Mouse (Mus musculus): ENCODE data around the gene Ube2b. TPM values are rescaled to one million over a fixed set of nuclear protein-coding genes. Genes with fewer than 3 reads are reported as not detected.

Gene Ube2b
- polyA plus RNA-seq, 1 experiment from 2014 or later, result 231 TPM

DNA sequence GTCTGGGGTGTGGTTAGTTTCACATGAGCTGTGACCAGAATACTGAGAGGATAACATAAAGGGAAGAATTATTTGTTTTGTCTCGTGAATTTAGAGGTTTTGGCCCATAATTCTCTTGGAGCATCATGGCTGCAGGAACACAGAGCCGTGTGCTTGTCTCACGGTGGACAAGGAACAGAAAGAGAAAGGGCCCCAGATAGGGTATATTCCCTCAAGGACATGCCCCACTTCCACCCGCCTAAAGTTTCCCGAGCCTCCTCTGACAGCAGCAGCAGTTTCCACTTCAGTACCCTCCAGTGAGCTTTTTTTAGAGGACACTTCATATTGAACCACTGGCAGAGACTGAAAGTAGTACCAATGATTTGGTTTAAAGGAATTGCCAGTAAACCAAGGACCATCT, 11.0 kb upstream of the Ube2b start:
- 84% methylated on average over 5 of the region's 5 CpGs for whole genome bisulfite sequencing
- Histone ChIP-seq H3K36me3 (ENCODE audit: control insufficient read depth, insufficient read depth, low read length) (no peaks in the 10 kb centered on the region), H3K4me1 (replicated peaks; ENCODE audit: control insufficient read depth, insufficient read depth, low read length) (no peaks in the 10 kb centered on the region)

DNA sequence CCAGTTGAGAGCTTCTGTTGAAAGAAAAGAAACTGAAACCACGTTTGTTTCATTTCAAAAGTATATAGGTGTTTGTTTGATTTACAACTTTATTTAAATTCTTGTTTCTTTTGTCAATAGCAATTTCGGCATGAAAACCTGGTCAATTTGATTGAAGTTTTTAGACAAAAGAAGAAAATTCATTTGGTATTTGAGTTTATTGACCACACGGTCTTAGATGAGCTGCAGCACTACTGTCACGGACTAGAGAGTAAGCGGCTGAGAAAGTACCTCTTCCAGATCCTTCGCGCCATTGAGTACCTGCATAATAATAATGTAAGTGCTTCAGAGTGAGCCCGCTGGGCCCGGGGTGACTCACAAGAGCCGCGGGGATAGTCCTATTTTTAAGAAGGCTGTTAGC, 10.4 kb upstream of the Ube2b start:
- Histone ChIP-seq H3K36me3 (ENCODE audit: control insufficient read depth, insufficient read depth, low read length) (no peaks in the 10 kb centered on the region), H3K4me1 (replicated peaks; ENCODE audit: control insufficient read depth, insufficient read depth, low read length) (no peaks in the 10 kb centered on the region), H3K4me2 (ENCODE audit: low read depth, low read length) (no peak overlapping the region), H3K4me3 (ENCODE audit: low read length) (no peak overlapping the region), H3K9me3 (ENCODE audit: control insufficient read depth, low read length) (no peaks in the 10 kb centered on the region), H3K9ac (ENCODE audit: low read length) (no peak overlapping the region), H3K27ac (ENCODE audit: low read length) (no peak overlapping the region), H3K27me3 (ENCODE audit: control insufficient read depth, insufficient read depth, low read depth, low read length) (no peaks in the 10 kb centered on the region)
- ATAC-seq (ENCODE audit: low read depth), result no peak
- WGBS, result 82% methylated on average over 11 of the region's 11 CpGs

More for the DNA sequence above, 11.0 kb upstream of the Ube2b start:
- H3K27me3 ChIP-seq (ENCODE audit: control insufficient read depth, insufficient read depth, low read depth, low read length), result no peaks in the 10 kb centered on the region
- no peaks in the 10 kb centered on the region for H3K9me3 ChIP-seq (ENCODE audit: control insufficient read depth, low read length)
- no peak overlapping the region for H3K27ac ChIP-seq (ENCODE audit: low read length)
- H3K4me2 ChIP-seq (ENCODE audit: low read depth, low read length), result no peak overlapping the region
- no peak for ATAC-seq (ENCODE audit: low read depth)
- no peak overlapping the region for H3K4me3 ChIP-seq (ENCODE audit: low read length)
- H3K9ac ChIP-seq (ENCODE audit: low read length), result no peak overlapping the region

DNA sequence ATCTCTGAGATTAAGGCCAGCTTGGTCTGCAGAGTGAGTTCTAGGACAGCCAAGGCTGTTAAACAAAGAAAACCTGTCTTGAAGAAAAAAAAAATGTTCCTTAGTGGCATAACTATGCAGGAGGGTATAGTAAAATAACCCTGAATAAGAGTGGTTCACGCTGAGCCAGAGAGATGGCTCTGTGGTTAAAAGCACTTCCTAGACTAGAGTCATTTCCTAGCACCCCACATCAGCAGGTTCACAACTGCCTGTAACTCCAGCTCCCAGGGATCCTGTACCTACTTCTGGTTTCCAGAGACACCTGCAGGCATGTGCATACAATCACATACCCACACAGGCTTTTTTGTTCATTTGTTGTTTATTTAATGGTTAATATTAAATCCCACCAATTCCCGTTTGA, 5.0 kb upstream of the Ube2b start:
- Histone ChIP-seq H3K27me3 (ENCODE audit: control insufficient read depth, insufficient read depth, low read depth, low read length) (no peaks in the 10 kb centered on the region), H3K9ac (ENCODE audit: low read length) (no peak overlapping the region), H3K27ac (ENCODE audit: low read length) (no peak overlapping the region), H3K4me1 (replicated peaks; ENCODE audit: control insufficient read depth, insufficient read depth, low read length) (peaks cover 10% of the 10 kb centered on the region; the same call in 1 of the 2 replicates), H3K4me2 (ENCODE audit: low read depth, low read length) (no peak overlapping the region; the same call in 1 of the 2 replicates), H3K4me3 (ENCODE audit: low read length) (no peak overlapping the region), H3K36me3 (ENCODE audit: control insufficient read depth, insufficient read depth, low read length) (no peaks in the 10 kb centered on the region), H3K9me3 (ENCODE audit: control insufficient read depth, low read length) (no peaks in the 10 kb centered on the region)
- no peak for ATAC-seq (ENCODE audit: low read depth)
- WGBS, result 44% methylated on average over 2 of the region's 2 CpGs

DNA sequence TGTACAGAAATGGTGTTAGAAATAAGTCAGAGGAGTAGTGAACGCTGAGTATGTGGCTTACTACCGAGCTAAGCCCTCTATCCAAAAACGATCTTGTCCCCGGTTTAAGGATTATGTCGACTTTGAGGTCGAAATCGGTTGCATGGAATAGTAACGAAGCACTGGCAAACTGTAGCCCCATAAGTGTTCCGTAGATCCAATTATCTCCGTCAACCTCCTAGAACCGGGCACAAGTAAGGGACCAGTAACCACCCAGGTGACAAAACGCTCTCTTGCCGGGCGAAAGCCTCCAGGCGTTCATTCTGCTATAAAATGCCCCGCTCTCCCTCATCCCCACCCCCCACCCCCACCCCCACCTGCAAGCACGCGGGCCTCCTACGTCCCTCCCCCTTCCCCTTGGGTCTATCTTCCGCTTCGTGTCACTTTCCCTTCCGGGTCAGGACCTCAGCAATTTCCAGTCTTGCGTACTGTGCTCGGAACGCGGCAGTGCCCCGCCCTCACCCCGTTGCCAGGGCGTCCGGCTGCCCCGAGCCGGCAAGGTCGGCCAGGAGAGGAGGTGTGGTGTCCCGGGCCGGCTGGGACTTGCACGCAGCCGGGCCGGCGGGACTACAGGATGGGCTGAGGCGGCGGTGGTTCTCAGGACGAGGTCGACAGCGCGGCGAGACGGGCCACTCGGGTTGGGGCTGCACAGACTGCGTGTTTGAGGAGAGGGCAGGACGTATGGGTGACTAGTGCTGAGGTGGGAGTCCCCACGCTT, 3.4 kb upstream of the Ube2b start, which contains the start of gene Cdkl3:
TSS of gene Cdkl3 (plus strand) at position 450 of the 757 bp plus-strand sequence.
- peak within 1 kb of the TSS; percentile 76 for H3K4me3 ChIP-seq (ENCODE audit: low read length)
- H3K36me3 ChIP-seq (ENCODE audit: control insufficient read depth, insufficient read depth, low read length), result no peaks in the 10 kb centered on the region
- H3K4me2 ChIP-seq (ENCODE audit: low read depth, low read length), result peak within 1 kb of the TSS; percentile 72
- peak within 1 kb of the TSS; percentile 77 for H3K9ac ChIP-seq (ENCODE audit: low read length)
- no peaks in the 10 kb centered on the region for H3K27me3 ChIP-seq (ENCODE audit: control insufficient read depth, insufficient read depth, low read depth, low read length)
- WGBS, result under 1% methylated on average over 51 of the region's 51 CpGs
- peaks cover 12% of the 10 kb centered on the region for H3K4me1 ChIP-seq (replicated peaks; ENCODE audit: control insufficient read depth, insufficient read depth, low read length)
- ATAC-seq (ENCODE audit: low read depth), result peak; percentile 92
- H3K9me3 ChIP-seq (ENCODE audit: control insufficient read depth, low read length), result no peaks in the 10 kb centered on the region
- peak within 1 kb of the TSS; percentile 93 for H3K27ac ChIP-seq (ENCODE audit: low read length)

DNA sequence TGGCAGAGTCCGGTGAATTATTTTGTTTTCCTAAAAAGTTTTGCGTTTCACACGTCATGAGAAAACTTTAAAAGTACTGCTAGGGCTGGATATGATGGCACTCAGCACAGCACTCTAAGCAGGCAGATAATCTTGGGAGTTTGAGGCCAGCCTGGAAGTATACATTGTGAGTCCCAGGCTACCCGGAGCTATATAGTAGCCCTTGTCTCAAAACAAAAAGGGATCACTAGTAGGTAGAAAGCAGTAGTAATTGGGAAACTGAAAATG, 2.9 kb upstream of the Ube2b start:
- Histone ChIP-seq H3K4me1 (replicated peaks; ENCODE audit: control insufficient read depth, insufficient read depth, low read length) (peaks cover 16% of the 10 kb centered on the region), H3K27ac (ENCODE audit: low read length) (peak overlapping the region; percentile 93), H3K4me2 (ENCODE audit: low read depth, low read length) (peak overlapping the region; percentile 72), H3K9me3 (ENCODE audit: control insufficient read depth, low read length) (no peaks in the 10 kb centered on the region), H3K36me3 (ENCODE audit: control insufficient read depth, insufficient read depth, low read length) (no peaks in the 10 kb centered on the region), H3K27me3 (ENCODE audit: control insufficient read depth, insufficient read depth, low read depth, low read length) (no peaks in the 10 kb centered on the region), H3K9ac (ENCODE audit: low read length) (peak overlapping the region; percentile 77), H3K4me3 (ENCODE audit: low read length) (peak overlapping the region; percentile 76)
- ATAC-seq (ENCODE audit: low read depth), result no peak
- 12% methylated on average over 4 of the region's 4 CpGs for WGBS

DNA sequence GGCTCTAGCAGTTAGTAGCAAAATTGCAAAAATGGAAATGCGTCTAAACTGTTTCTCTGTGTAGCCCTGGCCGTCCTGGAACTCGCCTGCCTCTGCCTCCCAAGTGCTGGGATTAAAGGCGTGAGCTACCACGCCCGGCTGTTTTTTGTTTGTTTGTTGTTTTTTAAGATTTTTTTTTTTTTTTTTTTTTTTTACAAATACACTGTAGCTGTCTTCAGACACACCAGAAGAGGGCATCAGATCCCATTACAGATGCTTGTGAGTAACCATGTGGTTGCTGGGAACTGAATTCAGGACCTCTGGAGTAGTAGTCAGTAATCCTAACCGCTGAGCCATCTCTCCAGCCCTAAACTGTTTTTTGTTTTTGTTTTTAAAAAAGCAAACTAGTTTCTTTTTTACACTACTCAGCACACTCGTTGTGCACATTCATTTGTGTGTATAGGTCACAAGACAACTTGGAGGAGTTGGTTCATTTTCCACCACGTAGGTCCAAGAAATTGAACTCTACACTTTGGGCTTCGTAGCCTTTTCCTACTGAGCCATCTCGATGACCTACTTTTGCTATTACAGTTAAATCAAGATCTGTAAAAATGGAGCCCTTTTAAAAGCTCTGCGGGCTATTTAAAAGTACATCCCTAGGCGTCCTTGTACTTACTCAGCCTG, 2.4 kb upstream of the Ube2b start:
- 74% methylated on average over 13 of the region's 13 CpGs for whole genome bisulfite sequencing
- Histone ChIP-seq H3K27me3 (ENCODE audit: control insufficient read depth, insufficient read depth, low read depth, low read length) (no peaks in the 10 kb centered on the region), H3K4me2 (ENCODE audit: low read depth, low read length) (peak overlapping the region; percentile 72), H3K4me3 (ENCODE audit: low read length) (peak overlapping the region; percentile 76), H3K4me1 (replicated peaks; ENCODE audit: control insufficient read depth, insufficient read depth, low read length) (peaks cover 17% of the 10 kb centered on the region), H3K9me3 (ENCODE audit: control insufficient read depth, low read length) (no peaks in the 10 kb centered on the region), H3K36me3 (ENCODE audit: control insufficient read depth, insufficient read depth, low read length) (no peaks in the 10 kb centered on the region), H3K27ac (ENCODE audit: low read length) (peak overlapping the region; percentile 93), H3K9ac (ENCODE audit: low read length) (peak overlapping the region; percentile 77)
- no peak for ATAC-seq (ENCODE audit: low read depth)

DNA sequence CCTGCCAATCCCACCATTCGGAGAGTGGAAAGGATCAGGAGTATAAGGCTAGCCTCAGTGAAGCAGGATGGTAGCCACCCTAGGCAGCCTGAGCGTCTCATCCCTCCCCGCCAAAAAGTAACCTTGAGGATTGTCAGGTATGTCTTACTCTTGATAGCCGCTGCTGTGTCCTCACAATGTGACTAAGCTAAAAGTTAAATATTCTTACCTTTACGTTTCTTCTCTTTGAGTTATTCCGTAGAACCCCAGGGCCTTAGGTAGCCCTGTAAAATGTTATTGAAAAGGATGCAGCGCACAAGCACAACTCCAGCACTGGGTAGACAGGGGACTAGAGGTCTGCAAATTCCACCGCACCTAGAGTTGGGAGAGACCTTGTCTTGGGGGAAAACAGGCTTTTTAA, 1.3 kb upstream of the Ube2b start:
- Histone ChIP-seq H3K4me1 (replicated peaks; ENCODE audit: control insufficient read depth, insufficient read depth, low read length) (peaks cover 21% of the 10 kb centered on the region), H3K9me3 (ENCODE audit: control insufficient read depth, low read length) (no peaks in the 10 kb centered on the region), H3K9ac (ENCODE audit: low read length) (no peak overlapping the region), H3K27ac (ENCODE audit: low read length) (no peak overlapping the region), H3K36me3 (ENCODE audit: control insufficient read depth, insufficient read depth, low read length) (peaks cover 7% of the 10 kb centered on the region), H3K4me2 (ENCODE audit: low read depth, low read length) (no peak overlapping the region), H3K4me3 (ENCODE audit: low read length) (no peak overlapping the region), H3K27me3 (ENCODE audit: control insufficient read depth, insufficient read depth, low read depth, low read length) (no peaks in the 10 kb centered on the region)
- no peak for ATAC-seq (ENCODE audit: low read depth)
- 90% methylated on average over 8 of the region's 8 CpGs for WGBS

DNA sequence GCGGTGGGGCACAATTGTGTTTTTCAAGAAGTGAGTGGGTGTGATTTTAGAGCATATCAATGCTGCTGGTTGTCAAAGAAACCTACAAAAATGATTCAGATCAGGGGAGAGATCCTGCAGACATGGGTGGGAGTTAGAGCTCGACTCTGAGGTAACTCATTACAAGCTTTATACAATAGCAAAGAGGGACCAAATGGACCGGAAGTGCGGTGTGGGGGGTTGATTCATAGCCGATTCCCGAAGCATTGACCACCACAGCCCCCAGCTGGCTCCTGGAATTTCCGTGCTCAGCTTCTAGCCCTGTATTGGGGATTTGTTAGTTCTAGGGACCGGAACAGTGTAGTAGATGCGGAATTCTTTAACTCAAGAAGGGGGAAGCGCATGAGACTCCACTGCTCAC, 779 bp upstream of the Ube2b start:
- Histone ChIP-seq H3K27ac (ENCODE audit: low read length) (peak overlapping the region; percentile 86), H3K4me1 (replicated peaks; ENCODE audit: control insufficient read depth, insufficient read depth, low read length) (peaks cover 21% of the 10 kb centered on the region), H3K4me3 (ENCODE audit: low read length) (no peak overlapping the region), H3K27me3 (ENCODE audit: control insufficient read depth, insufficient read depth, low read depth, low read length) (no peaks in the 10 kb centered on the region), H3K36me3 (ENCODE audit: control insufficient read depth, insufficient read depth, low read length) (peaks cover 12% of the 10 kb centered on the region), H3K9ac (ENCODE audit: low read length) (no peak overlapping the region), H3K4me2 (ENCODE audit: low read depth, low read length) (peak overlapping the region; percentile 66), H3K9me3 (ENCODE audit: control insufficient read depth, low read length) (no peaks in the 10 kb centered on the region)
- no peak for ATAC-seq (ENCODE audit: low read depth)
- 57% methylated on average over 10 of the region's 10 CpGs for WGBS

DNA sequence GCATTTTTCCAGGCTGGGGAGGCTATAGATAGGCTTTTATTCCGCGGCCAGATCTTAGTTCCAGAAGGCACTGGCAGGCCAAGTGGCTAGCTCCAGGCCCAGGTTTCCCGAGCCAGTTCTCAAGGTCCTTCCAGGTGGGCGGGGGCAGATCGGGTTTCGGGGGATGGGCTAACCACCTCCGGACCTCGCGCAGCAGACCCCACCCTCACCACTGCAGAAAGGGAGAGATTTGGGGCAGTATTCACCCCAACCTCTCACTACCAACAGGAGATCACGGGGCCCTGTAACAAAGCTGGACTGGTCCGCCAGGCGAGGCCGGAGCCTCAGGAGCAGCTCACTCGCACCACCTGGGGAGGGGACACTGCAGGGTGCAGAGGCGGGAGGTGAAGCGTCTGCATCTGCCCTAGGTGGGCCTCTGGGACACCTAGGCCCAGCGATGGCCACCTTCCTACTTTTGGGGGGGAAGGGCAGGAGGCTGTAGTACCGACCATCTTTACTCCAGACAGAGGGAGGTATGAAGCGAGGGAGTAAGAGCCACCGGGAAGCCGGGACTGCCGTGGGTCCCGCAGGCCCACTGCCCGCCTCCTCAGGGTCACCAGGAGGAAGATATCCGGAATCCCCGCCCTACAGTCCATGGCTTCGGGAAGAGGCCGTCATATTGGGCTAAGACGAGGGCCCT, 812 bp downstream of the Ube2b start:
- 0% methylated on average over 29 of the region's 29 CpGs for WGBS
- ATAC-seq (ENCODE audit: low read depth), result peak; percentile 28
- peak overlapping the region; percentile 97 for H3K4me3 ChIP-seq (ENCODE audit: low read length)

More for the DNA sequence above, 812 bp downstream of the Ube2b start:
- peaks cover 22% of the 10 kb centered on the region for H3K36me3 ChIP-seq (ENCODE audit: control insufficient read depth, insufficient read depth, low read length)
- H3K4me2 ChIP-seq (ENCODE audit: low read depth, low read length), result peak overlapping the region; percentile 74
- H3K9ac ChIP-seq (ENCODE audit: low read length), result peak overlapping the region; percentile 98
- no peaks in the 10 kb centered on the region for H3K9me3 ChIP-seq (ENCODE audit: control insufficient read depth, low read length)
- no peaks in the 10 kb centered on the region for H3K27me3 ChIP-seq (ENCODE audit: control insufficient read depth, insufficient read depth, low read depth, low read length)
- H3K4me1 ChIP-seq (replicated peaks; ENCODE audit: control insufficient read depth, insufficient read depth, low read length), result peaks cover 14% of the 10 kb centered on the region
- peak overlapping the region; percentile 97 for H3K27ac ChIP-seq (ENCODE audit: low read length)

All from lung, embryonic 16.5 days (tissue).